Mouse (Mus musculus) heart, adult 2 months (tissue): ENCODE measurements around the gene Calm2. TPM values are rescaled to one million over a fixed set of nuclear protein-coding genes. Genes with fewer than 3 reads are reported as not detected.

Experiments used
- DNase-seq, 2 experiments: peaks; one replicate each; pipeline ENCODE4 v3.0.0; 2021
- H3K27ac ChIP-seq: fragments of 200-600 bp; 2 replicates; pipeline ENCODE4 v1.8.1; 2022
- H3K27me3 ChIP-seq: fragments of 200-500 bp; 2 replicates; pipeline ENCODE4 v1.6.1; 2012; ENCODE audit warnings: mild to moderate bottlenecking, low read length, inconsistent platforms, mixed read lengths; ENCODE audit not compliant: control insufficient read depth, insufficient read depth
- H3K36me3 ChIP-seq: fragments of 200-500 bp; 2 replicates; pipeline ENCODE4 v1.6.1; 2012; ENCODE audit warnings: low read length, inconsistent platforms; ENCODE audit not compliant: control insufficient read depth, insufficient read depth
- H3K4me1 ChIP-seq: fragments of 200-500 bp; 2 replicates; pipeline ENCODE4 v1.6.1; 2011; ENCODE audit warnings: low read length; ENCODE audit not compliant: control insufficient read depth, insufficient read depth
- H3K4me3 ChIP-seq: fragments of 200-600 bp; 2 replicates; pipeline ENCODE4 v1.8.1; 2022
- H3K79me2 ChIP-seq: fragments of 200-500 bp; replicated peaks from 2 replicates; pipeline ENCODE4 v1.6.1; 2012; ENCODE audit warnings: mild to moderate bottlenecking, inconsistent platforms, low read length, moderate library complexity, mixed read lengths; ENCODE audit not compliant: control insufficient read depth, insufficient read depth
- H3K9ac ChIP-seq: fragments of 200-500 bp; 2 replicates; pipeline ENCODE4 v1.6.1; 2012; ENCODE audit warnings: low read depth, mild to moderate bottlenecking, control low read depth, inconsistent platforms, low read length, mixed read lengths
- CTCF ChIP-seq: fragments of 200-600 bp; IDR thresholded peaks from 2 replicates; pipeline ENCODE4 v1.8.1; 2022; ENCODE audit warnings: antibody characterized with exemption, mild to moderate bottlenecking, moderate library complexity
- EP300 ChIP-seq: fragments of 200-500 bp; IDR thresholded peaks from 2 replicates; pipeline ENCODE4 v1.6.1; 2011; ENCODE audit warnings: low read depth, low read length, control low read depth; ENCODE audit not compliant: insufficient read depth
- POLR2A ChIP-seq: fragments of 200-500 bp; IDR thresholded peaks from 2 replicates; pipeline ENCODE4 v1.6.1; 2011; ENCODE audit warnings: mild to moderate bottlenecking, low read depth, low read length, control low read depth; ENCODE audit not compliant: insufficient read depth
- WGBS: fragments of 180-500 bp; shearing (Covaris S2); methylation state at CpG from one replicate; pipeline ENCODE4 v1.1.7; 2018; 5-methylcytosine and 5-hydroxymethylcytosine counted together
- intact Hi-C: fragments of 180-260 bp; cut with DNase I; formaldehyde crosslinking; loops from one replicate; pipeline ENCODE4 v1.15.1; 2025
- polyA plus RNA-seq: library from polyadenylated mRNA; depleted of rRNA; stranded (reverse); fragments of >200 nt; gene quantifications from 2 replicates; pipeline ENCODE4 v1.2.3, GENCODE M21; 2012; rRNA removed
- total RNA-seq, 2 experiments: library from RNA; stranded (reverse); gene quantifications; 2 replicates each; pipeline ENCODE4 v1.2.3; 2021

The Calm2 gene
- total and polyA plus RNA-seq, 3 experiments = 36.7 to 145 (median 132) TPM

DNA sequence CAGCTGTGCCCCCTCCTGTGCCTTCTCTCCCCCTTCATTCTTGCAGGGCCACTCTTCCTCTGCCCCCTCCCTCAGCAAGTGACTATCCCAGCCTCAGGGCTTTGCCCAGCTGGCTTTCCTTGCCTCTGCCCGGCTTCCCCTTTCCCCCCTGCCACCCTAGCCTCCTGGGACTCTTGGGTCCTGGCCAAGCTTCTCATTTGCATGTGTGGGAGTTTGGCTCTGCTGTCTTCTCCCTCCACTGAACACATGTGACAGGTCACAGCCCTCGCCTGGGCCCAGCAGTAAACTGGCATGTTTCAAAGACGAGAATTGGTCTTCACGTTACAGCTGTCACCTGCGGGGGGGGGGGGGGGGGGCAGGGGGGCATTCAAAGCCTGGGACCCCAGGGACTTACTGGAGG, 59.7 kb downstream of the Calm2 start:
- H3K9ac ChIP-seq = no peak overlapping the region
- H3K36me3 ChIP-seq = no peaks in the 10 kb centered on the region
- no peaks in the 10 kb centered on the region for H3K79me2 ChIP-seq
- peak; percentile 42 to 65 for DNase-seq
- TF ChIP-seq EP300 (no peak), CTCF (no peak), POLR2A (no peak)
- no peak overlapping the region for H3K27ac ChIP-seq
- peaks cover 7% of the 10 kb centered on the region for H3K4me1 ChIP-seq
- H3K4me3 ChIP-seq = no peak overlapping the region
- H3K27me3 ChIP-seq = no peaks in the 10 kb centered on the region
- intact Hi-C loops = no loop called here
- 13% methylated on average over 5 of the region's 5 CpGs for WGBS

GRCm38 (mm10) chr17:87385835-87386234, 60.9 kb downstream of the Calm2 start:
- 72% methylated on average over 3 of the region's 3 CpGs for WGBS
- TF ChIP-seq EP300 (no peak), POLR2A (no peak), CTCF (no peak)
- no peak for DNase-seq
- peaks cover 5% of the 10 kb centered on the region for H3K4me1 ChIP-seq
- intact Hi-C loops = no loop called here
- no peaks in the 10 kb centered on the region for H3K79me2 ChIP-seq
- H3K9ac ChIP-seq = no peak overlapping the region
- no peak overlapping the region for H3K27ac ChIP-seq
- H3K4me3 ChIP-seq = no peak overlapping the region
- H3K27me3 ChIP-seq = no peaks in the 10 kb centered on the region
- H3K36me3 ChIP-seq = no peaks in the 10 kb centered on the region

Other genes starting within 250 kb of the Calm2 start
- 10 to 100 TPM; 48.3 to 59.4 TPM for gene Mcfd2, start 181.0 kb downstream of the Calm2 start, total RNA-seq
- 60.3 and 79.7 TPM in 2 replicates for gene Mcfd2, start 181.0 kb downstream of the Calm2 start, polyA plus RNA-seq
- gene Ttc7, start 164.0 kb downstream of the Calm2 start, total RNA-seq = 10 to 100 TPM; 20.9 to 23.2 TPM
- 21.3 and 28.8 TPM in 2 replicates for gene Ttc7, start 164.0 kb downstream of the Calm2 start, polyA plus RNA-seq
- not detected for gene Stpg4, start 19.2 kb downstream of the Calm2 start, total RNA-seq
- gene Stpg4, start 19.2 kb downstream of the Calm2 start, polyA plus RNA-seq = 0.27 TPM in 1 of 2 replicates, not detected in the other
- not detected for gene Epcam, start 189.0 kb upstream of the Calm2 start, total RNA-seq
- 0.86 TPM in 1 of 2 replicates, not detected in the other for gene Epcam, start 189.0 kb upstream of the Calm2 start, polyA plus RNA-seq
- 10 to 100 TPM; 12.7 to 13.7 TPM for gene Msh2, start 225.4 kb upstream of the Calm2 start, total RNA-seq
- 4.9 and 9.3 TPM in 2 replicates for gene Msh2, start 225.4 kb upstream of the Calm2 start, polyA plus RNA-seq